Mouse (Mus musculus) retina, adult 2 months (tissue): ENCODE measurements around the gene Foxc1.

Experiments used
- DNase-seq: peaks from one replicate; pipeline ENCODE4 v3.0.0-alpha.2; 2012; ENCODE audit warnings: low read depth, low spot score

Foxc1 gene

DNA sequence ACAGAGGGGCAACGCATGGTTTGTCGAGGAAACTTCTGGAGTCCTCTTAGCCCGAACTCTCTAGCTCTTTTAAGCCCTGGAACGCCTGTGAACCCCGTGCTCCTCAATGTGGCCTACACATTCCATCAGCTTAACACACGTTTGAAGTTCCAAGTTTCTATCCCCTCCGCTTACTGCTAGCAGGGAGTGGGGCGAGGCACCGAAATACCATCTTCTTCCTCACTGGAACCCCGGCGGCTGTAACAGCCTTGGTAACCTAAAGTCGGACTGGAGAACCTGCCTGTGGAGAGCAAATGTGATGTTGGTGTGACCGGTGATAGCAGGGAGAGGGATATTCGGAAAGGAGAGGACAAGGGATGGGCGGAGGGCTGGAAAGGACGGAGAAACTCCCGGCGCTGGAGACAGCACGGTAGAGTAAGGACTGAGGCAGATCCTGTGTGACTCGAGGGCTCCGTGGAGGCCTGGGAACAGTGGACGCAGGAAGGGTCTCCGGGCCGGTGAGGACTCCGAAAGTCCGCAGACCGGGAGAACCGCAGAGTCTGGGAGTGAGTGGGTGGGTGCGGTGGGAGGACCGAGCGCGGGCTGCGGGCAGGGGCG lies 504 bp upstream of the Foxc1 start:
- DNase-seq: no peak

GRCm38 (mm10) chr13:31806890-31807735 lies 680 bp downstream of the Foxc1 start:
- no peak for DNase-seq

GRCm38 (mm10) chr13:31807736-31808115 lies 1.3 kb downstream of the Foxc1 start:
- DNase-seq: no peak

GRCm38 (mm10) chr13:31808116-31808803 lies 1.8 kb downstream of the Foxc1 start:
- DNase-seq: no peak

DNA sequence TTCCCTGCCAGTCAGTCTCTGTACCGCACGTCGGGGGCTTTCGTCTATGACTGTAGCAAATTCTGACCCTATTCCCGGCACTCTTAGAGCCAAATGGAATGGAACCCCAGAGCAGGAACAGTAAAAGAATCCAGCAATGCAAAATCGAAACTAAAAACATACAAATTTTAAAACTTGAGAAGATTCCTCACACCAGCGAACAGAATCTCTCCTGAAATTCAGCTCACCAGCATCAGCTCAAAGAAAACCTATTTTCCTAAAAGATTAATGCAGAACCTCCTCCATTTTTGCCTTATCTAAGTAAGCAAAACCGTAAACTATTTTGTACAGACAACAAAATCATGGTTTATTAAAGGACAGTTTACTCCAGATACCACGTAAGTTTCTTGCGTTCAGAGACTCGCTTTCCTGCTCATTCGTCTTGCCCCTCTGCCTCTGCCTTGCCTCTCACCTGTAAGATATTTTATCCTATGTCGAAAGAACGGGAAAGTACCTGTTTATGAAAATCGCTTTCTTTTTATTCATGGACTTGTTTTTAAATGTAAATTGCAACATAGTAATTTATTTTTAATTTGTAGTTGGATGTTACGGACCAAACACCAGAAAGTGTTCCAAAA lies 2.5 kb downstream of the Foxc1 start:
- no peak for DNase-seq

DNA sequence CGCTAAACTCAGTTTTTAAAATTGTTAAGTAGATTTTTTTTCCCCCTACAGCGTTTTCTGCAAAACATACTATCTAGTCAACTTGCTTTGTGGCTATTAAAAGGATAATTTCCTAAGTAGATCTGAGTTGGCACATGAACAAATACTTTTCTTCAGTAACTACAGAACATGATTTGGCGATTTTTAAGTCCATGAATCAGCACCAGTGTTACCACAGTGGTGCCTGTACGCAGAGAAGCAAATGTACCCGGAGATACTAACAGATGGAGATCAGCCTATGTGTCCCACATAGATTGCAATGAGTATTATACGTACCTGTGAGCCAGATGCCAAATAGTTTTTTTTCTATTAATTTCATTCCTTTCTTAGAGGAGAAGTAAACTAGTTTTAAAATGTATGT lies 3.3 kb downstream of the Foxc1 start:
- DNase-seq: no peak

- DNase-seq: no peak
Observed at GRCm38 (mm10) chr13:31810375-31810692, 3.9 kb downstream of the Foxc1 start.

- DNase-seq: no peak
Observed at GRCm38 (mm10) chr13:31810693-31811541, 4.5 kb downstream of the Foxc1 start.

DNA sequence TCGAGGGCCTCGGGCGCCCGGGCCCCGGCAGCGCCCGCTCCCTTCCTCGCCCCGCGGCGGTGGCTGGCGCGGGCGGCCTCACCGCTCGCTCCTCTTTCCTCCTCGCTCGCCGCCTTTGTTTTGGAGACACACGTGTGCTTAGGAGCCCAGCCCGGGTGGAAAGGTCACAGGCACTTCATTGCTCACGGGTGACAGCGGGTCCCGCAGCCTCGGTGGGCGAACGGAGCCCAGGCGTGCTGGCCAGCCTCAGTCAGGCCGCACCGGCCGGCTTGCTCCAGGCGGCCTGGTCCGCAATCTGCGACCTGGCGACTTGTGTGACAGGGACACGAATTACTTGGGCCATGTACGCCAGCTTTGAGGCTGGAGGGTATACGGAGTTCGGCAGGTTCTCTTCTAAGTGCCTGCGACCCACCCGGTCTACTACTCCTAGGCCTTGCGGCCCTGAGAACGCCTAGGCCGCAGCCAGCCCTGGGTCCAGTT lies 5.1 kb downstream of the Foxc1 start:
- no peak for DNase-seq

DNA sequence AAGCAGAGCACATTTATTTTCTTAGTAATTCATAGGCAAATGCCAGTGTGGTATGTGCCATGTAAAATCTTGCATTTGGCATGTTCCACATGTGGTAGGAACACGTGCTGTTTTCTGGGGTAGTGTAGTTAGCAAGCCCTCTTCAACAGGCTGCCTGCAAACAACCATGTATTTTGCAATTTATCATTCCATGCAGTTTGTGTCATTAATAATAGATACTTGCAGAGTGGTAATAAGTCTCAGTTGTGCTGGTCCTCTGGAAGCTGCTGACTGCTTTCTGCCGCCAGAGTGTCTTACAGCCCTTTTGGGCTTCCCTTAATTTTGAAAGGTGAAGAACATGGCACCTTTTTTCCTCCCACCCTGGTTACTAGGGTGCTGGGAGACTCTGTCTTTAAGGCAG lies 6.3 kb downstream of the Foxc1 start:
- DNase-seq: no peak

DNA sequence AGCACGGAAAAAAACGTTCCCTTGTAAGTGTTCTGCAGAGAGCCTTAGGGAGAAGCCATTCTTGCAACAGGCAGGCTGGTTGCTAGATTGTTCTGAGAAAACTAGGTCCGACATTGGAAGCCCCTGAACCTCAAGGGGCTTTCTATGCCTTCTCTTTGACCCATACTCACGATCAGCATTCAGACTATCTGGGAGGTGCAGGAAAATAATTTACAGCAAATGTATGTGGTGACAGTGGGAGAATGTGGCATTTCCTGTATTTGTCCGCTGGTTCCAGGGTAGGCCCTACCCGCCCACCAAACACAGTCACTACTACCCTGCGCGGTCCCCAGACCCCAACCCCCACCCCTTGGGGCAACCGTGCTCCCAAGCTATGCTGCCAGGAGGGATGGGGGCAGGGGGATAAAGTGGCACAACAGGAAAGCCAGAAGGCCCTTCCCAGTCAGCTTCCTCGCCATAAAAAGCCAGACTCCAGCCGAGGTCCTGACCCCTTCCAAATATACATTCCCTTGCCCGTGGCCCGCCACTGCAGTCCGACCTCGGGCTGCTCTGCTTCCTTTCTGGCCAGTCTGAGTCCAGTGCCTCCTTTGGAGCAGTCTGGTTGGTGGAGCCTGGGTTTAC lies 9.1 kb downstream of the Foxc1 start:
- no peak for DNase-seq

- no peak for DNase-seq
Observed at GRCm38 (mm10) chr13:31818337-31818736, 11.9 kb downstream of the Foxc1 start.

DNA sequence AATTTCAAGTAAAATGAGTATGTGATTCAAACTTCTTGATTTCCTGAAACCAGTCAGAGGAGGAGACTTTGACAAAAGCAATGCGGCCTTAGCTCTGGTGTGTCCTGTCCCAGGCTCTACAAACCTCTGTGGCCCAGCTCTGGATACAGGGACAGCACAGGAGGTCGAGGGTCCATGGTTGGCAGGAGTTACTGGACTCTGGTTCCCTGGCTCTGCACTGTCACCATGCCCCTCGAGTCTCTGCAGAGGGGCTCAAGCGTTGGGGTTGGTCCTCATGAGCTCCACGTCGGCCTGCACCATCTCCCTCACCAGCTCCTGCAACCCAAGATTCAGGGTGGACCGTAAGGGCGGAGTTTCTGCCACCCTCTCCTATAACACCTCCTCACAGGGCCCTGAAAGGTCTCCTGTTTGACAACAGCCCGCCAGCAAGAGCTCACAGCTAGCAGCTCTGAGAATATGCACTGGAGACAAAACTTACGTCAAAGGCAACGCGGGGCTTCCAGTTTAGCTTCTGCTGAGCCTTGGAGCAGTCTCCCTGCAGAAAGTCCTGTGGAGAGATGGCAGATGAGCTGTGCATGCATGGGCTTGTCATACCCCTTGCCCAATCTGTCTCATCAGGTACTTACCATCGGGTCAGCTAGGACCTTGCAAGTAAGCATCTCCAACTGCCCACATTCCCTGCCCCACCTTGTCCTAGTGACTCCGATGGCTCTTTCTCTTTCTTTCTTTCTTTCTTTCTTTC lies 13.4 kb downstream of the Foxc1 start:
- no peak for DNase-seq

- no peak for DNase-seq
Observed at GRCm38 (mm10) chr13:31820587-31821017, 14.2 kb downstream of the Foxc1 start.

- no peak for DNase-seq
Observed at GRCm38 (mm10) chr13:31821050-31821449, 14.6 kb downstream of the Foxc1 start.

DNA sequence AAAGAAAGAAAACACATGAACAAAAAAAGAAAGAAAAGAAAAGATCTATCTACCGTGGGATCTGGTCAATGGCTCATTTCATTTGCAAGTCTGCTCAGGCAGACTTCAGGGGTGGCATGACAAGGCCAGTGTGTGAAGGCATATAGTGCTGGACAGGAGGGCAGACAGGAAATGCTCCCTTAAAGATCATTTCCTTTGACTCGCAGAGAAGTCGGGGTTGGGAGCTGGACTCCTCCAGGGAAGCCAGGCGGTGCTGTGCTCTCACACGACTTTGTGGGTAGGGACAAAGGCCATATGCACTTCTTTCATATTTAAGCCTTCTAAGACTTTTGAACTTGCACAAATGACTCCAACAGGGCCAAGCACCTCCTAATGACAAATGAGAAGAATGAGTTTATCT lies 16.9 kb downstream of the Foxc1 start:
- no peak for DNase-seq

GRCm38 (mm10) chr13:31825180-31825579 lies 18.7 kb downstream of the Foxc1 start:
- DNase-seq: no peak

GRCm38 (mm10) chr13:31827160-31827559 lies 20.7 kb downstream of the Foxc1 start:
- no peak for DNase-seq

GRCm38 (mm10) chr13:31827820-31828332 lies 21.4 kb downstream of the Foxc1 start:
- no peak for DNase-seq

DNA sequence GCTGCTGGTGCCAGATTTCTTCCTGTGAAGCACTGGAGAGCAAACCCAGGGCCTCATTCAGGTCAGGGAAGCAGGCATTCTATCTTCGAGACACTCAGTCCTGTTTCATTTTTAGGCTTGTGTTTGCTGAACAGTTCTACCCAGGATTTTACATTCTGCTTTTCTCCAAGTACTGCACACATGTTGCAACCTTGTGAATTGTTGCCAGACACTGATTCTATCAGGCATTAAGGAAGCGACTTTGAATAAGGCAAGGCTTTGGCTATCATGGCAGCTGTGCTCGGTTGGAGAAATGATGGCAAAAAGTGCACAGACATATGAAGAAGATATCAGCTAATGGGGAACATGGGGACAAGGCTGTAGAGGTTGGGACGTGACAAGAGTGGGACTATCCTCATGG lies 22.0 kb downstream of the Foxc1 start:
- no peak for DNase-seq
